Mouse (Mus musculus) limb, embryonic 14.5 days (tissue): ENCODE measurements around the gene Gdpd1. TPM values are rescaled to one million over a fixed set of nuclear protein-coding genes. Genes with fewer than 3 reads are reported as not detected.

ENCODE experiments used
- ATAC-seq: fragments of 200-750 bp; cut with Nextera tagmentation; 2 replicates; pipeline ENCODE4 v1.8.0; 2017; ENCODE audit warnings: low read depth, moderate number of reproducible peaks, moderate TSS enrichment; ENCODE audit not compliant: low FRiP score
- DNase-seq: peaks from one replicate; pipeline ENCODE4 v3.0.0-alpha.2; 2015; ENCODE audit warnings: low spot score
- H3K27ac ChIP-seq: fragments of 300-500 bp; sonication (generic); replicated peaks from 2 replicates; pipeline ENCODE4 v1.5.1; 2014; ENCODE audit warnings: low read depth, mild to moderate bottlenecking, low read length, moderate library complexity, mixed read lengths
- H3K27me3 ChIP-seq: fragments of 300-500 bp; sonication (generic); 2 replicates; pipeline ENCODE4 v1.6.1; 2014; ENCODE audit warnings: low read length, mixed read lengths; ENCODE audit not compliant: control insufficient read depth, insufficient read depth
- H3K36me3 ChIP-seq: fragments of 300-500 bp; sonication (generic); 2 replicates; pipeline ENCODE4 v1.6.1; 2014; ENCODE audit warnings: mild to moderate bottlenecking, low read length, moderate library complexity, mixed read lengths; ENCODE audit not compliant: control insufficient read depth, insufficient read depth
- H3K4me1 ChIP-seq: fragments of 300-500 bp; sonication (generic); 2 replicates; pipeline ENCODE4 v1.6.1; 2014; ENCODE audit warnings: antibody characterized with exemption, low read length, mixed read lengths; ENCODE audit not compliant: control insufficient read depth, insufficient read depth
- H3K4me2 ChIP-seq: fragments of 300-500 bp; sonication (generic); replicated peaks from 2 replicates; pipeline ENCODE4 v1.6.1; 2014; ENCODE audit warnings: low read depth, mild to moderate bottlenecking, low read length, moderate library complexity; ENCODE audit not compliant: severe bottlenecking
- H3K4me3 ChIP-seq: fragments of 300-500 bp; sonication (generic); replicated peaks from 2 replicates; pipeline ENCODE4 v1.5.1; 2014; ENCODE audit warnings: low read length
- H3K9ac ChIP-seq: fragments of 300-500 bp; sonication (generic); 2 replicates; pipeline ENCODE4 v1.6.1; 2014; ENCODE audit warnings: mild to moderate bottlenecking, low read depth, low read length, moderate library complexity; ENCODE audit not compliant: severe bottlenecking
- H3K9me3 ChIP-seq: fragments of 300-500 bp; sonication (generic); 2 replicates; pipeline ENCODE4 v1.6.1; 2016; ENCODE audit warnings: low read length; ENCODE audit not compliant: control insufficient read depth
- POLR2A ChIP-seq: fragments of 200-500 bp; IDR thresholded peaks from 2 replicates; pipeline ENCODE4 v1.8.0; 2012; ENCODE audit warnings: inconsistent platforms, mild to moderate bottlenecking, moderate library complexity, borderline replicate concordance; ENCODE audit not compliant: insufficient read depth, insufficient read length; ENCODE audit errors: extremely low read depth
- WGBS: fragments of 180-500 bp; shearing (Covaris S2); extraction: QIAGEN DNeasy Blood & Tissue Kit; methylation state at CpG from one replicate; pipeline ENCODE4 v1.1.7; 2014; 5-methylcytosine and 5-hydroxymethylcytosine counted together
- polyA plus RNA-seq, 2 experiments: library from polyadenylated mRNA; depleted of rRNA in 1 of 2; stranded (reverse) in 1 of 2; unstranded in 1 of 2; fragments of >200 nt; fragmentation: Nextera tagmentation in 1 of 2; extraction: Ambion mirVana in 1 of 2; gene quantifications; 2 replicates each; pipeline versions ENCODE4 v1.2.1 to v1.2.3; 2012 to 2014

Gene Gdpd1
- polyA plus RNA-seq, 2 experiments, result 8.8 to 19.3 TPM

DNA sequence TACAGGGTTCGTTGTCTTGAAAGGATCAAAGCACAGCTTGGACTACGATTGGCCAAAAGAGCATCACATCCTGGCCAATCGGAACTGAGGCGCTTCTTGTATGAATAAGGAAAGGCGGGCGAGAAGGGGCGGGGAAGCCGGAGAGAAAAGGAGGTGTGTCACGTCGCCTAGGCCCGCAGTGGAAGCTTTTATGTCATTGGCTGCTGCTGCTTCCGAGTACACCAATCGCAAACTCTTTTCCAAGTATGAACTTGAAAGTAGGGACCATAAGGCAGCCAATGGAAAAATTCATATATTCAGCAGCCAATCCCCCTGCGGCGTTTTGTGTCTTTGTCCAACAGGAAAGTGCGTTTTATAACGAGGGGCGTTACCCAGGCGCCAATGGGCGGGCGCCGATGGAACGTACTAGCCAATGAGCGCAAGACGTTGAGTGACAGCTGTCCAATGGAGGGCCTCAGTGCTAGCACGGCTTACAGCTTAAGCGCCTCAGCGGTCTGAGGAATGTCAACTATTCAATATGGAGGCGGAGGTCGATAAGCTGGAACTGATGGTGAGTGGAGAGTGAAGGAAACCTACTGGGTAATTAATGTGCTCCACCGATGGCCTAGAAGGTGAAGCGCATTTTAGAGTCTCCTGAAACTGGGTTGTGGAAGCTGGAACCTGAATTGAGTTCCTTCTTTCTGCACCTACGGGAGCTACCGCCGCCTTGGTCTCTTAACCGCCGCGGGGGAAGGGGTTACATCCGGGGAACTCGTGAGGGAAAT lies 35.1 kb upstream of the Gdpd1 start, which contains the start of gene Ska2:
TSS of gene Ska2 (plus strand) at position 480 of the 764 bp plus-strand sequence.
- H3K9me3 ChIP-seq, result no peaks in the 10 kb centered on the region
- H3K4me2 ChIP-seq, result peak within 1 kb of the TSS; percentile 57
- DNase-seq (peak; percentile 100), ATAC-seq (peak; percentile 99)
- TF ChIP-seq POLR2A, result peak; percentile 55; the same call in 1 of the 2 replicates
- H3K9ac ChIP-seq, result peak within 1 kb of the TSS; percentile 90
- H3K27ac ChIP-seq, result peak within 1 kb of the TSS; percentile 93
- no peaks in the 10 kb centered on the region for H3K27me3 ChIP-seq
- WGBS, result under 1% methylated on average over 40 of the region's 40 CpGs
- peaks cover 12% of the 10 kb centered on the region for H3K4me1 ChIP-seq
- H3K4me3 ChIP-seq, result peak within 1 kb of the TSS; percentile 67
- peaks cover 30% of the 10 kb centered on the region for H3K36me3 ChIP-seq

DNA sequence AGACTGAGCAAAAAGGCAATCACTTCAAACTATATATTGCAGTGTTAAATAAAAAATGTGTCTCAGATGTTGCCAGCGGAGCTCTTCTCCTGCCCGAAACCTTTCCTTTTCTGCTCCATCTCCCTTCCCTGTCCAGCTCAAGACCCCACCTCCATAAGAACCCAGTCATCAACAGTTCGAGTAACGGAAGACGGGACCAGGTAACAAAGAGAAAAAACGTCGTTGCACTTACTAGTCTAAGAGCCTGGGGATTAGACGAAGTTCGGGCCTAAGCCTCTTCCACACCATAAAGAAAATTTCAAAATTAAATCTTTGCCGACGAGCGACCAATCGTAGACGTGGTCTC lies 34.5 kb upstream of the Gdpd1 start, which contains the start of gene Prr11:
TSS of gene Prr11 (minus strand) at position 300 of the 346 bp plus-strand sequence.
- Histone ChIP-seq H3K4me3 (peak within 1 kb of the TSS; percentile 67), H3K27ac (peak within 1 kb of the TSS; percentile 93), H3K9me3 (no peaks in the 10 kb centered on the region), H3K9ac (peak within 1 kb of the TSS; percentile 90), H3K4me2 (peak within 1 kb of the TSS; percentile 57), H3K27me3 (no peaks in the 10 kb centered on the region), H3K4me1 (peaks cover 12% of the 10 kb centered on the region), H3K36me3 (peaks cover 28% of the 10 kb centered on the region)
- TF ChIP-seq POLR2A, result peak; percentile 34; the same call in 1 of the 2 replicates
- 2% methylated on average over 14 of the region's 14 CpGs for WGBS
- ATAC-seq, result no peak
- DNase-seq, result no peak

DNA sequence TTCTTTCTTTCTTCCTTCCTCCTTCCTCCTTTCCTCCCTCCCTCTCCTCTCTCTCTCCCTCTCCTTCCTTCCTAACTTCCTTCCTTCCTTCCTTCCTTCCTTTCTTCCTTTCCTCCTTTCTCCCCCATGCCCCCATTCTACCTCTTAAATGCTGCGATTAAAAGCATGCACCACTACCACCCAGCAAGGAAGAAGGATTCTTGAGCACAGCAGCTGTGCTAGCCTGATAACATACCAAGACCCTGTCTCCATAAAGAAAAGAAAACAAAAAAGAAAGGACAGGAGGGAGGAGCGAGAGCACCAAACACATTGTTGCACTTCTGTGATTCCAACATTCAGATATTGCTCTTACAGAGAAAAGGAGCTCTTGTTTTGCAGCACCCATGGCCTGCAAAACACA lies 13.3 kb upstream of the Gdpd1 start:
- Histone ChIP-seq H3K9ac (peak overlapping the region; percentile 85), H3K36me3 (peaks cover 44% of the 10 kb centered on the region)
- 63% methylated on average over 2 of the region's 2 CpGs for WGBS

DNA sequence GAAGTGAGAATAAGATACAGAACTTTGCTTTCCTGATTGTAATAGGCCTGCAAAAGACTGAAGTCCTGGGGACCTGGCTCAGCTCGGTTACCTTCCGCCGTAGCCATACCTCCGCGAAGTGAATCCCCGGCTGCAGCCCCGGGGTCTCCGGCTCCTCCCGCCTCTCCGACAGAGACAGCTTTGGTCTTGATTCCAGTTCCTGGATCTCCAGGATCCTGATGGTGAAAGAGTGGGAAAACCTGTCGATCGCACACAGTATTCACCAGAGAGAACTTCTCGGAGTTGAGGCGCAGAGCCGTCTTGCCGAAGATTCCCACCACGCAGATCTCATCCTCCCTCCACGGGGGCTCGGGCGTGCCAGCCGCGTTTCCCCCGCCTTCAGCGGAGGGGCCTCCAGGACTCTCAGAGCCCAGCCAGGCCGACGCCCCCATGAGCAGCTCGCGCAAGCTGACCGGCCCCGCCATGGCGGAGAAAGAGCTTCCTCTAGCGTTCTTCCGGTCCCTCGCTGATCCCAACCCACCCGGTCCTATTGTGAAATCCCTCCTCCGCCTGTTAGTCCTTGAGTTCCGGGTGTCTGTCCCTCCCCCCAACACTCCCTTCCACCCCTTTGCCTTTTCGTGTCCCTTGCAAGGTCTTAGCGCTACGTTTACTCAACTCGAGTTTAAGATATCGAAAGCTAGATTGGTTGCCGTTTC lies 12.6 kb upstream of the Gdpd1 start, which contains the start of gene Smg8:
TSS of gene Smg8 (minus strand) at position 485 of the 695 bp plus-strand sequence.
- DNase-seq, result peak; percentile 91

More for the DNA sequence above, 13.3 kb upstream of the Gdpd1 start:
- H3K4me1 ChIP-seq, result peaks cover 19% of the 10 kb centered on the region
- 0 out of 2 replicates have a peak overlapping the region, but pooled peaks have one; percentile 68 for H3K27ac ChIP-seq
- H3K4me3 ChIP-seq, result peak overlapping the region; percentile 92
- no peak for ATAC-seq
- H3K9me3 ChIP-seq, result no peaks in the 10 kb centered on the region
- DNase-seq, result no peak
- no peaks in the 10 kb centered on the region for H3K27me3 ChIP-seq
- TF ChIP-seq POLR2A, result no peak
- H3K4me2 ChIP-seq, result peak overlapping the region; percentile 89

DNA sequence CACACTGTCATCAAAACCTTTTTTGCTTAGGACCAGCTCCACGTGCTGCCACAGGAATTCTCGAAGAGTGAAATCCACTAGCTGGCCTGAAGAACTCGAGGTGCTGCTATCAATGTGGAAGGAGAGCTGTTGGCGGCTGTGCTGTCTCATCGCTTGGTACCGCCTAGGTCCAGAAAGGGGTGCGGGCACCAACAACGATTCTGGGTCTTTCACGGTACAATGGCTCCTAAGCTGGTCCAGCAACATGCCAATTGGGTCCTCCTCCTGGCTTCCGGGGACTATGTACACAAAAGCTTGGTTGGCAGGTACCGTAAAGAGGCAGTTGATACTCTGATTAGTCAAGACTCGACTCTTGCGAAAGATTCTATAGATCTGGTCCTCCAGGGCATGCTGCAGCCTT lies 11.6 kb upstream of the Gdpd1 start:
- Histone ChIP-seq H3K4me3 (peak overlapping the region; percentile 92), H3K27ac (no peak overlapping the region), H3K9ac (peak overlapping the region; percentile 85), H3K27me3 (no peaks in the 10 kb centered on the region), H3K4me2 (peak overlapping the region; percentile 89), H3K4me1 (peaks cover 19% of the 10 kb centered on the region), H3K36me3 (peaks cover 40% of the 10 kb centered on the region), H3K9me3 (no peaks in the 10 kb centered on the region)
- no peak for ATAC-seq
- DNase-seq, result no peak
- no peak for TF ChIP-seq POLR2A
- 90% methylated on average over 13 of the region's 13 CpGs for WGBS

More for the DNA sequence above, 12.6 kb upstream of the Gdpd1 start, which contains the start of gene Smg8:
- ATAC-seq, result peak; percentile 91
- Histone ChIP-seq H3K27ac (peak within 1 kb of the TSS; percentile 68), H3K27me3 (no peaks in the 10 kb centered on the region), H3K4me1 (peaks cover 19% of the 10 kb centered on the region), H3K9me3 (no peaks in the 10 kb centered on the region), H3K9ac (peak within 1 kb of the TSS; percentile 85), H3K4me3 (peak within 1 kb of the TSS; percentile 92), H3K36me3 (peaks cover 41% of the 10 kb centered on the region), H3K4me2 (peak within 1 kb of the TSS; percentile 89)
- 1% methylated on average over 42 of the region's 43 CpGs for WGBS
- peak; percentile 70; the same call in 1 of the 2 replicates for TF ChIP-seq POLR2A
